Mouse (Mus musculus): ENCODE results near the gene Lrfn3.

- no peak for TF ChIP-seq GATA1 (IDR thresholded peaks at IDR 0.05; ENCODE audit: borderline replicate concordance, low read length)
- TF ChIP-seq FLI1 (IDR thresholded peaks at IDR 0.05; ENCODE audit: low read length): no peak
Measured at GRCm38 (mm10) chr7:30363344-30363738, 769 bp upstream of the Lrfn3 start.
